Mouse (Mus musculus) lung, postnatal 0 days (tissue): ENCODE results near the gene Camta1.

Source experiments
- CTCF ChIP-seq: IDR thresholded peaks from 2 replicates; pipeline ENCODE4 v1.5.1; 2016; ENCODE audit warnings: antibody characterized with exemption, mild to moderate bottlenecking
- EP300 ChIP-seq: IDR thresholded peaks from 2 replicates; pipeline ENCODE4 v1.6.1; 2016; ENCODE audit warnings: antibody characterized with exemption, mild to moderate bottlenecking, control low read depth

GRCm38 (mm10) chr4:151861806-151862739 is at the start of gene Camta1:
- TF ChIP-seq EP300, result peak; percentile 84
- no peak for TF ChIP-seq CTCF
